Mouse (Mus musculus): ENCODE results near the gene Lsm2. TPM values are rescaled to one million over a fixed set of nuclear protein-coding genes. Genes with fewer than 3 reads are reported as not detected.

Gene Lsm2
- polyA plus RNA-seq, 1 experiment, result 88.2 TPM

DNA sequence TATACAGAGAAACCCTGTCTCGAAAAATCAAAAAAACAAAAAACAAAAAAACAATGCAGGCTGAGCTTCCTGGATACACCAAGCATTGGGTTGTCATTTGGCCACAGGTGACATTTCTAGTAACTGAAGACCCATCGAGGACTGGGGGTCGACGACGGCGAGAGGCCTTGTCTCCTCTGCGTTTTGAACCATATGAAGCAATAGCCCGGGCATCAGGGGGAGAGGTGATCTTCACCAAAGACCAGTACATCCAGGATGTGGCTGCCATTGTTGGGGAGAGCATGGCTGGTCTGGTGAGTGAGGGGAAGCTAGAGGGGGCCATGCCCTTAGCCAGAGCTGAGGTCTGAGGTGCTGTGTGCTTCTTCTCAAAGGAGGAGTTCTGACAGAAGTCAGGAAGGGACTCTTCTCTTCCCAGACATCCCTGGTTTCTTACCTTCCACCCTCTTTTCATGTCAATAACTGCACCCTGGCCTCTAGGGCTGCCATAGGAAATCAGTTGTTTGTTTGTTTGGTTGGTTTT lies 40.9 kb downstream of the Lsm2 start:
- TF ChIP-seq POLR2A (IDR thresholded peaks at IDR 0.05; ENCODE audit: low read depth, low read length) (no peak), CTCF (conservative IDR thresholded peaks at IDR 0.05; ENCODE audit: insufficient read depth, insufficient read length, low read depth, low read length) (no peak)
- DNase-seq, result no peak
- peak overlapping the region; percentile 32; the same call in 1 of the 2 replicates for H3K27ac ChIP-seq (ENCODE audit: insufficient read depth, low read depth, low read length)
- 92% methylated on average over 8 of the region's 8 CpGs for WGBS
- no peaks in the 10 kb centered on the region for H3K36me3 ChIP-seq (ENCODE audit: control insufficient read depth, insufficient read depth, low read length)
- H3K27me3 ChIP-seq (replicated peaks; ENCODE audit: control insufficient read depth, insufficient read depth, low read length), result no peaks in the 10 kb centered on the region
- no peaks in the 10 kb centered on the region for H3K4me1 ChIP-seq (ENCODE audit: control insufficient read depth, insufficient read depth, low read length)
- H3K4me3 ChIP-seq (ENCODE audit: insufficient read depth, low read depth, low read length), result no peak overlapping the region

DNA sequence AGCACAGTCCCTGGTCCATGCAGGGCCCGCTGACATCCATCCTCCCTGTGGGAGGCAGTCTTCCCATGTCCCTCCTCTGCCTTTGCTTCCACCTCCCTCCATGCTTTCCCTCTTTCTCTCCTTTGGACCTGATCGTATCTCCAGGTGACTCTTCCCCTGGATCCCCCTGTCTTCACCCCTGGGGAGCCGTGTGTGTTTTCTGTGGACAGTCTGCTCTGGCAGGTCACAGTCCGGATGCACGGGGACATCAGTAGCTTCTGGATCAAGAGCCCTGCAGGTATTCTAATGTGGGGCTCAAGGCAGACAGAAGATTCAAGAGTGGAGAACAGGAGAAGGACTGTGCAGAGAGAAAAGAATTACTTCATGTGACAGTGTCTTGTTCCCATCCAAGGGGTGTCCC lies 41.6 kb downstream of the Lsm2 start:
- no peak for DNase-seq
- no peaks in the 10 kb centered on the region for H3K4me1 ChIP-seq (ENCODE audit: control insufficient read depth, insufficient read depth, low read length)
- H3K27ac ChIP-seq (ENCODE audit: insufficient read depth, low read depth, low read length), result no peak overlapping the region
- no peak overlapping the region for H3K4me3 ChIP-seq (ENCODE audit: insufficient read depth, low read depth, low read length)
- TF ChIP-seq CTCF (conservative IDR thresholded peaks at IDR 0.05; ENCODE audit: insufficient read depth, insufficient read length, low read depth, low read length) (no peak), POLR2A (IDR thresholded peaks at IDR 0.05; ENCODE audit: low read depth, low read length) (no peak)
- 86% methylated on average over 5 of the region's 5 CpGs for whole genome bisulfite sequencing
- no peaks in the 10 kb centered on the region for H3K36me3 ChIP-seq (ENCODE audit: control insufficient read depth, insufficient read depth, low read length)
- H3K27me3 ChIP-seq (replicated peaks; ENCODE audit: control insufficient read depth, insufficient read depth, low read length), result no peaks in the 10 kb centered on the region

DNA sequence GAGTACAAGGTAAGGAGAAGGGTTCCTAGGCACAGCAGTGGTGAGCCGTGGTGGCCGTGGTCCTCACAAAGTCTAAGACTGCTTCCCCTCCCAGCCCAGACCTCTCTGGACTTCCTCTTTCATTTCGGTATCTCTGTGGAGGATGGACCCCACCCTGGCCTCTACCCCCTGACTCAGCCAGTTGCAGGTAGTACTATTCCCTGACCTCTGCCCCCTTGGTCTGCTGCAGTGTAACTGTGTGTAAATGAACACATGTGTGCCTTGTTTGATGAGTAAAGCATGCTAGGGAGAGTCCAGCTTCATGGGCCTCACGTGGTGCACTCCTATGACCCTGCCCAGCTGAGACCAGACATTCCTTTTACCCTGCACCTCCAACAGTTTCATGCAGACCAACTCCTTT lies 42.1 kb downstream of the Lsm2 start:
- no peak for DNase-seq
- H3K27me3 ChIP-seq (replicated peaks; ENCODE audit: control insufficient read depth, insufficient read depth, low read length), result no peaks in the 10 kb centered on the region
- TF ChIP-seq POLR2A (IDR thresholded peaks at IDR 0.05; ENCODE audit: low read depth, low read length), result no peak
- no peak for TF ChIP-seq CTCF (conservative IDR thresholded peaks at IDR 0.05; ENCODE audit: insufficient read depth, insufficient read length, low read depth, low read length)
- no peaks in the 10 kb centered on the region for H3K36me3 ChIP-seq (ENCODE audit: control insufficient read depth, insufficient read depth, low read length)
- WGBS, result 64% methylated on average over 4 of the region's 4 CpGs
- H3K27ac ChIP-seq (ENCODE audit: insufficient read depth, low read depth, low read length), result no peak overlapping the region
- H3K4me3 ChIP-seq (ENCODE audit: insufficient read depth, low read depth, low read length), result no peak overlapping the region
- H3K4me1 ChIP-seq (ENCODE audit: control insufficient read depth, insufficient read depth, low read length), result no peaks in the 10 kb centered on the region

DNA sequence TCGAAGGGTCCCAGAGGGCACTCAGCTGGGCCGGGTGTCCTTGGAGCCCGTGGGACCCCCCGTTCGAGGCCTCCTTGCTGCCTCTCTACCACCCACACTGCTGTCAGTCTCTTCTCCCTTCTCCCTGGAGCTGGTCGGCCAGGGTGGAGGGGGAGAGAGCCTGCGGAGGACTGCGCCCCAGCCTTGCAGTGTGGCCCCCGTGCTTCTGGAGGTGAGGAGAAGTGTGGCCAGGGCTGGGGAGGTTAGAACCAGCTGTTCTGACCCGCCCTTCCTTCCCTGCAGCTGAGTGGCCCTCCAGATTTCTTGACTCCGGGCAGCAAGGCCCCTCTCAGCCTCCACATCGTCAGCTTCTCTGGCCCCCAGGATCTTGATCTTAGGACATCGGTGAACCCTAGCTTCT lies 42.6 kb downstream of the Lsm2 start:
- TF ChIP-seq POLR2A (IDR thresholded peaks at IDR 0.05; ENCODE audit: low read depth, low read length), result no peak
- TF ChIP-seq CTCF (conservative IDR thresholded peaks at IDR 0.05; ENCODE audit: insufficient read depth, insufficient read length, low read depth, low read length), result no peak
- Histone ChIP-seq H3K4me3 (ENCODE audit: insufficient read depth, low read depth, low read length) (no peak overlapping the region), H3K36me3 (ENCODE audit: control insufficient read depth, insufficient read depth, low read length) (no peaks in the 10 kb centered on the region), H3K27ac (ENCODE audit: insufficient read depth, low read depth, low read length) (no peak overlapping the region), H3K4me1 (ENCODE audit: control insufficient read depth, insufficient read depth, low read length) (no peaks in the 10 kb centered on the region), H3K27me3 (replicated peaks; ENCODE audit: control insufficient read depth, insufficient read depth, low read length) (no peaks in the 10 kb centered on the region)
- 72% methylated on average over 13 of the region's 13 CpGs for WGBS
- no peak for DNase-seq

DNA sequence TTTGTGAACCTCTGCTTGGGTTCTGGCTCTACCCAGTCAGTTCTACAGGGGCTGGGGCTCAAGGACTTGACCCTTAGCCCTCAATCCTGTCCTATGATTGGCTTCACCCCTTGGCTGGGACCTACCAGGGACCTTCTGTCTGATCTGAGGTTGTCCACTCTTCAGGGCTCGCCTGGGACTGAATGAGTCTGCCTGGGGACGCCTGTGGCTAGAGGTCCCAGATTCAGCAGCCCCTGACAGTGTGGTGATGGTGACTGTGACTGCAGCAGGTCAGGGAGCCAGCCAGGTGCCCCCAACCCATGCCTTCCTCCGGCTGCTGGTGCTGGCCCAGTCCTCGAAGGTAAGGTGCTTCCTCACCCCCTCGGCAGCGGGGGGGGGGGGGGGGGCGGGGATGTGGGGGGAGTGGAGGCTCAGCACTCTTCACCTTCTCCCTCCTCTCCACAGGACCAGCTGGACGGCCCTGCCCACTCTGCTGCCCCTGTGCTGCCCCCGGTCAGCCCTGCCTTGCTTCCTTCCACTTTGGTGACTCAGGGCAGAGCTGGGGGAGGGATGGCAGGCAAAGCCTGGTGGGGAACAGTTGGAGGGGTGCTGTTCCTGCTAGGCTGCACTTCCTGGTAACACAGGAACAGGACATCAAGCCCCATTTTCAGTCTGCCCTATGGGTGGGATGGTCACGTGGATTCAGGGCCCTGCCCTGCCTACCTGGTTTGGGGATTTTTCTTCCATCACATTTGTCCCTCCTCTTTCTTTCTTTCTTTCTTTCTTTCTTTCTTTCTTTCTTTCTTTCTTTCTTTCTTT lies 43.2 kb downstream of the Lsm2 start:
- no peaks in the 10 kb centered on the region for H3K27me3 ChIP-seq (replicated peaks; ENCODE audit: control insufficient read depth, insufficient read depth, low read length)
- H3K4me1 ChIP-seq (ENCODE audit: control insufficient read depth, insufficient read depth, low read length), result no peaks in the 10 kb centered on the region
- no peak overlapping the region for H3K27ac ChIP-seq (ENCODE audit: insufficient read depth, low read depth, low read length)
- DNase-seq, result no peak
- TF ChIP-seq CTCF (conservative IDR thresholded peaks at IDR 0.05; ENCODE audit: insufficient read depth, insufficient read length, low read depth, low read length) (no peak), POLR2A (IDR thresholded peaks at IDR 0.05; ENCODE audit: low read depth, low read length) (no peak)
- no peaks in the 10 kb centered on the region for H3K36me3 ChIP-seq (ENCODE audit: control insufficient read depth, insufficient read depth, low read length)
- H3K4me3 ChIP-seq (ENCODE audit: insufficient read depth, low read depth, low read length), result no peak overlapping the region
- WGBS, result 59% methylated on average over 10 of the region's 10 CpGs

DNA sequence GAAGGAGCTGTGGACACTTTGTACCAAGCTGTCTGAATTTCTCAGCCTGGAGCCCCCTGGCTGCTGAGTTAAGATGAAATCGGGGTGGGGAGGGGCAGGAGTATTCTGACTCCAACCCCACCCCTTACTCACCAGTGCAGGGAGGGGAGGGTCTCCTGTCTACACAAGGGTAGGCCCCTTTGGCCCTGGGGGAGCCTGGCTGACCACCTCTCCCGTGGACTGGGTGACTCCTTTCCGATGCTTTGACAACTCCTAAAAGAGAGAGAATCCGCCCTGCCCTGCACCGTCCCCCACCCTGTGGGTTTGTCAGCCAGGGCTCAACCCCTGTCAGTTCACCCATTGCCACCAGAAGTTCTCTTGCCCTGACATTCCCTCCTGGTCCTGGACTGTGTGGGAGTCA lies 44.5 kb downstream of the Lsm2 start:
- Histone ChIP-seq H3K4me3 (ENCODE audit: insufficient read depth, low read depth, low read length) (no peak overlapping the region), H3K4me1 (ENCODE audit: control insufficient read depth, insufficient read depth, low read length) (no peaks in the 10 kb centered on the region), H3K27me3 (replicated peaks; ENCODE audit: control insufficient read depth, insufficient read depth, low read length) (no peaks in the 10 kb centered on the region), H3K36me3 (ENCODE audit: control insufficient read depth, insufficient read depth, low read length) (no peaks in the 10 kb centered on the region), H3K27ac (ENCODE audit: insufficient read depth, low read depth, low read length) (no peak overlapping the region)
- TF ChIP-seq CTCF (conservative IDR thresholded peaks at IDR 0.05; ENCODE audit: insufficient read depth, insufficient read length, low read depth, low read length), result no peak
- TF ChIP-seq POLR2A (IDR thresholded peaks at IDR 0.05; ENCODE audit: low read depth, low read length), result no peak
- no peak for DNase-seq
- 81% methylated on average over 5 of the region's 5 CpGs for WGBS

DNA sequence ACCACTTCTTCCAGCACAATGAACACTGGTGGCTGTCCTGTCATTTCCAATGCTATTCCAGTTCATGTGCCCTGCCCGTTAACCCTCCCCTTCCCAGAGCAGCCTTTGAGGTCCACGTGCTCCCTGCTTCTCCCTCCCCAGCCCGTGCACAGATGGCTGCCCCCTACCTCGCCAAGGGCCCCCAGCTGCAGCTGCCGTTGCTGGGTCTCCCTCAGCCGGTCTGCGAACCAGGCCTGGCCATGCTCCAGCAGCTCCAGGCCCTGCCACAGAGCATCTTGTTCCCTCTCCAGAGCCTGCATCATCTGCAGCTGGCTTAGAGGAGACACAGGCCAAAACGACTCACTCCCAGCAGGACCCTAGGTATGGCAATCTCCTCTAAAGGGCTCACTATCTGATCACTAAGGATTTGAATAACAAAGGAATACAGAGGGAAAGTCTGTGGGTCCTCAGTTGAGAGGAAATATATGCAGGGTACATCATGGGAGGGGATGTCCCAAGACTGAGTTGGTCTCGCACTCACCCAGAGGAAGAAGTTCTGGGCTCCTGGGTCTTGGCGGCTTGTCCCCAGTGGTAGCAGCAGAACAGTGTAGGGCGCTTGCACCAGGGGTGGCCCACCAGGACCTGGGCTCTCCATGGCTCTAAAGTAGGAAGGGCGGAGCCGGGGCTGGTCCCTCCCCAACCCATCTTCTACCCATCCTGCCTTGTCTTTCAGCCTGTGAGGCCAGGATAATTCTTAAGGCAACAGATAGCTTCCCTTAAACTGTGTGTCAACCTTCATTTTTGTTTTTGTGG lies 45.8 kb downstream of the Lsm2 start, which contains the start of gene Sapcd1:
TSS of gene Sapcd1 (minus strand) at position 740 of the 792 bp plus-strand sequence.
- Histone ChIP-seq H3K4me1 (ENCODE audit: control insufficient read depth, insufficient read depth, low read length) (no peaks in the 10 kb centered on the region), H3K27ac (ENCODE audit: insufficient read depth, low read depth, low read length) (no peak within 1 kb of the TSS), H3K4me3 (ENCODE audit: insufficient read depth, low read depth, low read length) (no peak within 1 kb of the TSS), H3K27me3 (replicated peaks; ENCODE audit: control insufficient read depth, insufficient read depth, low read length) (no peaks in the 10 kb centered on the region), H3K36me3 (ENCODE audit: control insufficient read depth, insufficient read depth, low read length) (no peaks in the 10 kb centered on the region)
- DNase-seq, result no peak
- TF ChIP-seq POLR2A (IDR thresholded peaks at IDR 0.05; ENCODE audit: low read depth, low read length) (no peak), CTCF (conservative IDR thresholded peaks at IDR 0.05; ENCODE audit: insufficient read depth, insufficient read length, low read depth, low read length) (no peak)
- 62% methylated on average over 13 of the region's 13 CpGs for WGBS

Measured in kidney, adult 2 months (tissue).